Mouse (Mus musculus): ENCODE data around the gene Vipas39.

The Vipas39 gene

GRCm38 (mm10) chr12:87196310-87196709, 69.7 kb downstream of the Vipas39 start:
- peak in 1 of 2 experiments; percentile 1 for DNase-seq (ENCODE audit: low spot score in 2 of 2)

DNA sequence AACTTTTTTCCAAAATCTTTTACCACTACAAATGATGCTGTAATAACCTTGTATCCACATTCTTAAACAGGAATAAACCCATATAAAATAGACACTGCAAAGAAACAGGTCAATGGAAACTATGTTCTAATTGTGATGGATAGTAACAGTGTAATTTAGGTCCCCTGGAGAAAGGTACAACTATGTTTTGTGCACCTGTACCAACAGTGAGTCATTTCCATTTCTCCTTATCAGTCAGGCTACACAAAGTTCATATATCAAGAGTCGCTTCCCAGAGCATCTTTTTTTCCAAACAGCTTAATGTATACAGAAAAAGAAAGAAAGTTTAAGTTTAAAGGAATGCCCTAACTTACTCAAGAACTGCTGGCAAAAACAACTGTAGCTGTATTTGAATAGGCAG, 71.0 kb downstream of the Vipas39 start:
- no peak for DNase-seq (ENCODE audit: low spot score in 2 of 2)

GRCm38 (mm10) chr12:87193008-87193407, 73.0 kb downstream of the Vipas39 start:
- DNase-seq (ENCODE audit: low spot score in 2 of 2) = no peak

Measured in right cerebral cortex, postnatal 10 days (tissue).